Mouse (Mus musculus) midbrain, postnatal 0 days (tissue): ENCODE measurements around the gene Ipo9. TPM values are rescaled to one million over a fixed set of nuclear protein-coding genes. Genes with fewer than 3 reads are reported as not detected.
A peak's percentile ranks its signal among the peaks of the same experiment; 100 is the strongest.

ENCODE experiments used
- ATAC-seq: fragments of 200-750 bp; cut with Nextera tagmentation; 2 replicates; pipeline ENCODE4 v1.8.0; 2017; ENCODE audit warnings: moderate number of reproducible peaks, mild to moderate bottlenecking, moderate TSS enrichment, moderate library complexity; ENCODE audit not compliant: low FRiP score
- DNase-seq: peaks from one replicate; pipeline ENCODE4 v3.0.0-alpha.2; 2015; ENCODE audit warnings: low spot score
- H3K27ac ChIP-seq: fragments of 300-500 bp; sonication (generic); 2 replicates; pipeline ENCODE4 v1.5.1; 2014; ENCODE audit warnings: low read depth, mild to moderate bottlenecking, low read length, mixed read lengths
- H3K27me3 ChIP-seq: fragments of 300-500 bp; sonication (generic); 2 replicates; pipeline ENCODE4 v1.6.1; 2014; ENCODE audit warnings: low read length, control low read depth, mixed read lengths; ENCODE audit not compliant: insufficient read depth
- H3K36me3 ChIP-seq: fragments of 300-500 bp; sonication (generic); 2 replicates; pipeline ENCODE4 v1.6.1; 2014; ENCODE audit warnings: low read length, control low read depth, mixed read lengths; ENCODE audit not compliant: insufficient read depth
- H3K4me1 ChIP-seq: fragments of 300-500 bp; sonication (generic); 2 replicates; pipeline ENCODE4 v1.6.1; 2014; ENCODE audit warnings: mild to moderate bottlenecking, control low read depth, antibody characterized with exemption, low read length, mixed read lengths; ENCODE audit not compliant: insufficient read depth
- H3K4me2 ChIP-seq: fragments of 300-500 bp; sonication (generic); 2 replicates; pipeline ENCODE4 v1.6.1; 2014; ENCODE audit warnings: low read depth, mild to moderate bottlenecking, low read length, mixed read lengths; ENCODE audit not compliant: poor library complexity, severe bottlenecking
- H3K4me3 ChIP-seq: fragments of 300-500 bp; sonication (generic); 2 replicates; pipeline ENCODE4 v1.5.1; 2014; ENCODE audit warnings: low read depth, mild to moderate bottlenecking, low read length, moderate library complexity
- H3K9ac ChIP-seq: fragments of 300-500 bp; sonication (generic); replicated peaks from 2 replicates; pipeline ENCODE4 v1.6.1; 2014; ENCODE audit warnings: mild to moderate bottlenecking, low read length, moderate library complexity, mixed read lengths; ENCODE audit not compliant: poor library complexity, severe bottlenecking
- H3K9me3 ChIP-seq: fragments of 300-500 bp; sonication (generic); 2 replicates; pipeline ENCODE4 v1.6.1; 2016; ENCODE audit warnings: low read length, control low read depth
- CTCF ChIP-seq: IDR thresholded peaks from 2 replicates; pipeline ENCODE4 v1.5.1; 2016; ENCODE audit warnings: antibody characterized with exemption, mild to moderate bottlenecking
- WGBS: fragments of 180-500 bp; shearing (Covaris S2); extraction: QIAGEN DNeasy Blood & Tissue Kit; methylation state at CpG from one replicate; pipeline ENCODE4 v1.1.7; 2014; 5-methylcytosine and 5-hydroxymethylcytosine counted together
- polyA plus RNA-seq: library from polyadenylated mRNA; unstranded; fragments of >200 nt; fragmentation: Nextera tagmentation; extraction: Ambion mirVana; gene quantifications from 2 replicates; pipeline ENCODE4 v1.2.1, GENCODE M21; 2015
- total RNA-seq: library from RNA; depleted of rRNA; stranded (reverse); fragments of >200 nt; gene quantifications from 2 replicates; pipeline ENCODE4 v1.2.3, GENCODE M21; 2014

Gene Ipo9
- total and polyA plus RNA-seq, 2 experiments from 2014 or later, result 88.7 to 89.3 TPM

DNA sequence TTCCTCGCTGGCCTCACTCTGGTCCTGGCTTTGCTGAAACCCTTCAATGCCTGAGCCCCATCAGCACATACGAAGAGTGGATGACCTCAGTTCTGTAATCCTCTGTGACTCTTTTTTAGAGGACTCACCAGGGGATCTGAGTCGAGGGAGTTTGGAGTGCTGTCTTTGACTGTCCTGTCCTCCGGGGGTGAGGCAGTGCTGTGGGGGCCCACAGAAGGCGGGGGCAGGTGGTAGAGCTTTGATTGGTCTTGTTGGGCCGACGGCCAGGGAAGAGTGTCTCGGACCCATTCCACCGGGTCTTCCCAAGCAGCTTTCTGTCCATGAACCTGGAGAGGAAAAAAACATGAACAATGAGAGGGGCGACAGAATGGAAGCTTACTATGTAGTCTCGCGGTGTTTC lies 13.2 kb upstream of the Ipo9 start:
- DNase-seq, result no peak
- Histone ChIP-seq H3K36me3 (peaks cover 54% of the 10 kb centered on the region), H3K4me2 (no peak overlapping the region), H3K27ac (no peak overlapping the region), H3K4me3 (no peak overlapping the region), H3K27me3 (no peaks in the 10 kb centered on the region), H3K9ac (no peak overlapping the region), H3K4me1 (no peaks in the 10 kb centered on the region), H3K9me3 (no peaks in the 10 kb centered on the region)
- 83% methylated on average over 12 of the region's 12 CpGs for WGBS
- no peak for ATAC-seq
- TF ChIP-seq CTCF, result no peak

DNA sequence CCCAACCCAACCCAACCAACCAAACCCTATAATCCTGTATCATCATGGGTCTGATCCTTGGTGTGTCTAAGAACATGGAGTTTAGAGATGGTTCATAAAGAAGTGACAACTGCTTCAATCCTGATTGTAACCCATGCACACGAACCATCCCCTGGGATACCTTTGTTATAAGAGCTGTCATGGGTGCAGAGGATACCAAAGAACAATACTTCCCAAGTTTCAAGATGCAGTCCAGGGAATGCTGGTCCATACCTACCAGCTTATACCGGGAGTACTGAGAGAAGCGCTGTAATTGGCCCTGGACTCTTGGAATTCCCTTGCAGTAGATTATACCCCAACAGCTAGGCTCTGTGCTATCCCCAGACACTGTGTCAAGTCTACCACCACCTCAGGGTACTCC lies 11.6 kb upstream of the Ipo9 start:
- no peak for DNase-seq
- ATAC-seq, result no peak
- 98% methylated on average over 3 of the region's 3 CpGs for WGBS
- no peaks in the 10 kb centered on the region for H3K9me3 ChIP-seq
- peaks cover 66% of the 10 kb centered on the region for H3K36me3 ChIP-seq
- no peaks in the 10 kb centered on the region for H3K4me1 ChIP-seq
- no peak overlapping the region for H3K9ac ChIP-seq
- no peak overlapping the region for H3K4me3 ChIP-seq
- TF ChIP-seq CTCF, result no peak
- no peaks in the 10 kb centered on the region for H3K27me3 ChIP-seq
- no peak overlapping the region for H3K27ac ChIP-seq
- H3K4me2 ChIP-seq, result no peak overlapping the region

DNA sequence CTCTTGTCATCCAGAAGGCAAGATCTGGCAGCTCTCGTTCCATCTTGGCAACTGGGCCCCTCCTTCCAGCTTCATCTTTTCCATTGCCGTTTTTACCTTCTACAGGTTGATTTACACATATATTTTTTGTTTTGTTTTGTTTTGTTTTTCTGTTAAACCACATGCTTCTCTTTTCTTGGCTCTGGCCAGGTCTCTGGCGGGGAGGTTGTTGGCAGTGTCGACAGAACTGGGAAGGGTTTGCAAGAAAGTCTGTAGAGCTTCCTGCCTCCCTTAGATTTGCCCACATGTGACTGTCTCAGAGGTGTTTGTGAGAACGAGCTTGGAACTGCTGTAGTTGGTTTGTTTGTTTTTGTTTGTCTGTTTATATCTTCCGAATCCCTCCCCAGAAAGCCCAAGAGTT lies 10.7 kb upstream of the Ipo9 start:
- peaks cover 66% of the 10 kb centered on the region for H3K36me3 ChIP-seq

DNA sequence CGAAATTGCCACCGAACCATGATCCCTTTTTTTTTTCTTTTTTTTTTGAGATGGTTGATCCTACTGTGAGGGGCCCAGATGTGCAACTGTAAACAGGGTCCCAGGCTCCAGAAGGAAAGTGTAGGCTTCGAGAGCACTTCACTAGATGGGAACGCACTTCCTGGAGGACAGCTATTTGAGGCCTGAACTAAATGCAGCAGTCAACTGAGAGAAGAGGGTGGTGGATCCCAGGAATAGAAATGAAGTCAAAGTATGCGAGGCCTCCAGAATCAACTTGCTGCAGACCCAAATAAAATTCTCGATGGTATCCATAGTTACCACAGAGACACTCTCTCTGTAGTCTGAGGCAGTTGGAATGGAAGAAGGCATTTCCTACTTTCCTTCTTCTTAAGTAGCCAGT lies 8.5 kb upstream of the Ipo9 start:
- no peak for TF ChIP-seq CTCF
- no peak overlapping the region for H3K4me3 ChIP-seq
- H3K36me3 ChIP-seq, result peaks cover 63% of the 10 kb centered on the region
- H3K9ac ChIP-seq, result no peak overlapping the region
- no peak overlapping the region for H3K4me2 ChIP-seq
- no peaks in the 10 kb centered on the region for H3K9me3 ChIP-seq
- DNase-seq, result no peak
- H3K27me3 ChIP-seq, result no peaks in the 10 kb centered on the region
- no peak for ATAC-seq
- no peaks in the 10 kb centered on the region for H3K4me1 ChIP-seq
- no peak overlapping the region for H3K27ac ChIP-seq
- 85% methylated on average over 6 of the region's 6 CpGs for WGBS

More for the DNA sequence above, 10.7 kb upstream of the Ipo9 start:
- no peak overlapping the region for H3K27ac ChIP-seq
- H3K4me1 ChIP-seq, result no peaks in the 10 kb centered on the region
- WGBS, result 97% methylated on average over 6 of the region's 6 CpGs
- H3K9me3 ChIP-seq, result no peaks in the 10 kb centered on the region
- H3K9ac ChIP-seq, result no peak overlapping the region
- TF ChIP-seq CTCF, result no peak
- DNase-seq (no peak), ATAC-seq (no peak)
- no peak overlapping the region for H3K4me3 ChIP-seq
- no peak overlapping the region for H3K4me2 ChIP-seq
- no peaks in the 10 kb centered on the region for H3K27me3 ChIP-seq

DNA sequence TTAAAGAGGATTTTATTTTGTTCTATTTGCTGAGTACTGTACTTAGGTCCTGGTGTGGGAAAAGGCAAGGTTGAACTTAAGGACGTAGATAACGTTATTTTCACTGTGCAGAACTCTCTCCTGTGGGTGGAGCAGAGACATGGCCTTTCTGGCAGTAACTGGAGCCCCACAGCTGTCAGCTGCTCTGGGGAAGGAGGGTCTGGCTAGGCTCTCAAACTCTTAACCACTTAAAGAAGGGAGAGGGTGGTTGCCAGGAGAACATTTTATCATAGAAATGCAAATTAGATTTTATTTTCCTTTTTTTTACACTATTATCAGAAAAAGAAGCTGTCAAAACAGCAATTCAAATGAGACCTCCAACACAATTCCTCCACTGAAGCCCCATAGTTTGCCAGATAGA lies 5.5 kb upstream of the Ipo9 start:
- DNase-seq, result no peak
- no peak overlapping the region for H3K4me2 ChIP-seq
- H3K36me3 ChIP-seq, result peaks cover 35% of the 10 kb centered on the region
- 38% methylated on average over 2 of the region's 2 CpGs for WGBS
- no peaks in the 10 kb centered on the region for H3K9me3 ChIP-seq
- no peak for ATAC-seq
- no peak overlapping the region for H3K9ac ChIP-seq
- no peak overlapping the region for H3K4me3 ChIP-seq
- no peak for TF ChIP-seq CTCF
- H3K27me3 ChIP-seq, result no peaks in the 10 kb centered on the region
- H3K4me1 ChIP-seq, result no peaks in the 10 kb centered on the region
- H3K27ac ChIP-seq, result no peak overlapping the region

DNA sequence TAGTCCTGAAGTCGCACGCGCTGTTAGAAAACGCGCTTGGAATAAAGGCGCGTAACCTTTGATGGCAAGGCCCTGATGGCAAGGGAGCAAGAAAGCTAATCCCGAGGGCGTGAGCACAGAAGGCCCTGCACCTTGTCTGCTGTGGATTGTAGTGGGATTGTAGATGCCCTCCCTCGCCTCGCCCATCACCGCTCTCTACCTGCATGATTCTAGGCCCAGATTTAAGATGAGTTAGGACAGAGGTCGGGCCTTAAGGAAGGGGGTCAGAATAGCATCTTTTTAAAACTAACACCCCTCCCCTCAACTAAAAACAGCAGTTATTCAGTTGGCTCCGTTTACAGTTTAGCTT lies 344 bp upstream of the Ipo9 start:
- peak overlapping the region; percentile 85 for H3K27ac ChIP-seq
- H3K9me3 ChIP-seq, result no peaks in the 10 kb centered on the region
- H3K4me1 ChIP-seq, result peaks cover 13% of the 10 kb centered on the region
- no peaks in the 10 kb centered on the region for H3K36me3 ChIP-seq
- DNase-seq (no peak), ATAC-seq (peak; percentile 62; the same call in 1 of the 2 replicates)
- peak overlapping the region; percentile 50 for H3K9ac ChIP-seq
- no peaks in the 10 kb centered on the region for H3K27me3 ChIP-seq
- WGBS, result 2% methylated on average over 14 of the region's 14 CpGs
- TF ChIP-seq CTCF, result no peak
- H3K4me3 ChIP-seq, result peak overlapping the region; percentile 92
- H3K4me2 ChIP-seq, result peak overlapping the region; percentile 49
